Mouse (Mus musculus) C2C12 (cell line): ENCODE data around the gene Ano6.

Experiments used
- CEBPB ChIP-seq: IDR thresholded peaks from one replicate; pipeline ENCODE4 v1.6.1; 2011; ENCODE audit warnings: low read depth, mild to moderate bottlenecking, control low read depth, moderate library complexity
- CTCF ChIP-seq: IDR thresholded peaks from one replicate; pipeline ENCODE4 v1.5.1; 2011; ENCODE audit not compliant: control insufficient read depth, insufficient read depth, insufficient read length
- MAX ChIP-seq: IDR thresholded peaks from one replicate; pipeline ENCODE4 v1.6.1; 2011; ENCODE audit warnings: mild to moderate bottlenecking, control low read depth
- MYOD1 ChIP-seq: IDR thresholded peaks from one replicate; pipeline ENCODE4 v1.6.1; 2011; ENCODE audit warnings: low read depth; ENCODE audit not compliant: control insufficient read depth, insufficient read length
- MYOG ChIP-seq: IDR thresholded peaks from one replicate; pipeline ENCODE4 v1.6.1; 2011; ENCODE audit not compliant: control insufficient read depth, insufficient read length; ENCODE audit errors: extremely low read depth

GRCm38 (mm10) chr15:95763464-95763863, 27.2 kb upstream of the Ano6 start:
- TF ChIP-seq CTCF, result no peak
- TF ChIP-seq MYOG, result no peak
- no peak for TF ChIP-seq MAX
- TF ChIP-seq CEBPB, result no peak
- peak; percentile 49 for TF ChIP-seq MYOD1
